Mouse (Mus musculus): Measurements from ENCODE around the gene Rbms3.
A peak's percentile ranks its signal among the peaks of the same experiment; 100 is the strongest.

The Rbms3 gene

GRCm38 (mm10) chr9:117251521-117252368 is 378.0 kb downstream of the Rbms3 start:
- no peak for DNase-seq (ENCODE audit: low spot score in 2 of 2)

GRCm38 (mm10) chr9:117250831-117251165 is 378.9 kb downstream of the Rbms3 start:
- DNase-seq (ENCODE audit: low spot score in 2 of 2): no peak

GRCm38 (mm10) chr9:117250036-117250830 is 379.5 kb downstream of the Rbms3 start:
- no peak for DNase-seq (ENCODE audit: low spot score in 2 of 2)

- no peak for DNase-seq (ENCODE audit: low spot score in 2 of 2)
Measured at GRCm38 (mm10) chr9:117247311-117247980, 382.3 kb downstream of the Rbms3 start.

GRCm38 (mm10) chr9:117246173-117246572 is 383.5 kb downstream of the Rbms3 start:
- no peak for DNase-seq (ENCODE audit: low spot score in 2 of 2)

GRCm38 (mm10) chr9:117243365-117243764 is 386.3 kb downstream of the Rbms3 start:
- DNase-seq (ENCODE audit: low spot score in 2 of 2): no peak

GRCm38 (mm10) chr9:117234726-117235075 is 395.0 kb downstream of the Rbms3 start:
- DNase-seq (ENCODE audit: low spot score in 2 of 2): no peak

GRCm38 (mm10) chr9:117234065-117234725 is 395.5 kb downstream of the Rbms3 start:
- no peak for DNase-seq (ENCODE audit: low spot score in 2 of 2)

GRCm38 (mm10) chr9:117222741-117223140 is 407.0 kb downstream of the Rbms3 start:
- DNase-seq (ENCODE audit: low spot score in 2 of 2): no peak

GRCm38 (mm10) chr9:117221481-117221880 is 408.2 kb downstream of the Rbms3 start:
- DNase-seq (ENCODE audit: low spot score in 2 of 2): no peak

- DNase-seq (ENCODE audit: low spot score in 2 of 2): no peak
Measured at GRCm38 (mm10) chr9:117216026-117216755, 413.5 kb downstream of the Rbms3 start.

- no peak for DNase-seq (ENCODE audit: low spot score in 2 of 2)
Measured at GRCm38 (mm10) chr9:117212023-117212422, 417.7 kb downstream of the Rbms3 start.

- DNase-seq (ENCODE audit: low spot score in 2 of 2): no peak
Measured at GRCm38 (mm10) chr9:117210344-117210743, 419.4 kb downstream of the Rbms3 start.

GRCm38 (mm10) chr9:117205395-117205794 is 424.3 kb downstream of the Rbms3 start:
- no peak for DNase-seq (ENCODE audit: low spot score in 2 of 2)

GRCm38 (mm10) chr9:117200067-117200658 is 429.6 kb downstream of the Rbms3 start:
- no peak for DNase-seq (ENCODE audit: low spot score in 2 of 2)

- DNase-seq (ENCODE audit: low spot score in 2 of 2): no peak
Measured at GRCm38 (mm10) chr9:117197531-117197930, 432.2 kb downstream of the Rbms3 start.

- peak in 1 of 2 experiments; percentile 11 for DNase-seq (ENCODE audit: low spot score in 2 of 2)
Measured at GRCm38 (mm10) chr9:117192565-117193540, 436.9 kb downstream of the Rbms3 start.

- DNase-seq (ENCODE audit: low spot score in 2 of 2): no peak
Measured at GRCm38 (mm10) chr9:117192093-117192492, 437.6 kb downstream of the Rbms3 start.

- no peak for DNase-seq (ENCODE audit: low spot score in 2 of 2)
Measured at GRCm38 (mm10) chr9:117188406-117188805, 441.3 kb downstream of the Rbms3 start.

All from frontal cortex, postnatal 25 days (tissue).